Mouse (Mus musculus): ENCODE data around the gene Nr4a1.

The Nr4a1 gene

DNA sequence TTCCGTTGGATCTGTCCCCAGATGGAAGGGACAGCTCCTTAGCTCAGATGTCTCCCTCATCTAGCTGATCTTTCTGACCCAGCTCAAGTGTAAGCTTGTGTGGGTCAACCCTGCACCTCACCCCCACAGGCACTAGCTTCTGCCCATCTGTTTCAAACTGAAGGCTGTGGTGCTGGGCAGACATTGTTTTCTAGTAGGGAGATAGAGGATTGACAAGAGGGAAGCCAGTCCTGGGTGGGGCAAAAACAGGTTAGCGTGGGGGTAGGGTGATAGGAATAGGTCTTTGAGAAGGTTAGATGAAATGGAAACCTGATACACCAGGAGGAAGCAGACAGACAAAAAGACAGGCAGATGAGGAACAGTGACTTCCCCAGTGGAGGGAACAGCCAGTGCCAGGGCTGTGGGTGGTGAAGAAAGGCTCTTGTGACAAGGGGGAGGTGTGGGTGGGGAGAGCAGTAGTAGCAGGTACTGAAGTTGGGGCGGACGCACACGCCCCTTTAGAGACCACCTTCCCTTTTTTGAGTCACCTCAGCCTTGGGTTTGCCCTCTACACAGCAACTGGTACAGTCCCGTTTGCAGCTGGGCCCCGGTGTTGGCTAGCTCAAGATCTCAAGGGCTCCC is 1.9 kb downstream of the Nr4a1 start:
- in situ Hi-C loops (cut with MseI, MboI), result no loop called here

GRCm38 (mm10) chr15:101256463-101257206 is 2.6 kb downstream of the Nr4a1 start:
- in situ Hi-C loops (cut with MseI, MboI), result no loop called here

- in situ Hi-C loops (cut with MseI, MboI), result no loop called here
Measured at GRCm38 (mm10) chr15:101258420-101258819, 4.4 kb downstream of the Nr4a1 start.

DNA sequence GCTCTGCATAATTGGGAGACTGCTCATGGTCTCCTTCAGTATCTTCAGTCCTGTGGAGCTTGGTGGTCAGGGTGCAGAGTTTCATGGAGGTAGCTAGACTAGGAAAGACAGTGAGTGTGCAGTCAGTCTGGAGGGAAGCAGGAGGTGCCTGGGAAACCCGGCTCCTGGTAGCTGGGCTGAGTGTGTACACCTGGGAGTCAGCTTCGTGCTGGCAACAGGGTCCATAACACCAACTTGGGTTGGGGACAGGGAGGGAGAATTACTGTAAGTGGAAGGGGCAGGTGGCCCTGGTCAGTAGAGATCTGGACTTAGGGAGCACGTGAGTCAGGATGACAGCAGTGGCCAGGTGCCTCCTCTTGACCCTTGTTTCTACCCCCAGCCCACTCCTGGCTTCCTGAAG is 5.9 kb downstream of the Nr4a1 start:
- in situ Hi-C loops (cut with MseI, MboI), result no loop called here

GRCm38 (mm10) chr15:101260387-101260786 is 6.3 kb downstream of the Nr4a1 start:
- in situ Hi-C loops (cut with MseI, MboI), result no loop called here

DNA sequence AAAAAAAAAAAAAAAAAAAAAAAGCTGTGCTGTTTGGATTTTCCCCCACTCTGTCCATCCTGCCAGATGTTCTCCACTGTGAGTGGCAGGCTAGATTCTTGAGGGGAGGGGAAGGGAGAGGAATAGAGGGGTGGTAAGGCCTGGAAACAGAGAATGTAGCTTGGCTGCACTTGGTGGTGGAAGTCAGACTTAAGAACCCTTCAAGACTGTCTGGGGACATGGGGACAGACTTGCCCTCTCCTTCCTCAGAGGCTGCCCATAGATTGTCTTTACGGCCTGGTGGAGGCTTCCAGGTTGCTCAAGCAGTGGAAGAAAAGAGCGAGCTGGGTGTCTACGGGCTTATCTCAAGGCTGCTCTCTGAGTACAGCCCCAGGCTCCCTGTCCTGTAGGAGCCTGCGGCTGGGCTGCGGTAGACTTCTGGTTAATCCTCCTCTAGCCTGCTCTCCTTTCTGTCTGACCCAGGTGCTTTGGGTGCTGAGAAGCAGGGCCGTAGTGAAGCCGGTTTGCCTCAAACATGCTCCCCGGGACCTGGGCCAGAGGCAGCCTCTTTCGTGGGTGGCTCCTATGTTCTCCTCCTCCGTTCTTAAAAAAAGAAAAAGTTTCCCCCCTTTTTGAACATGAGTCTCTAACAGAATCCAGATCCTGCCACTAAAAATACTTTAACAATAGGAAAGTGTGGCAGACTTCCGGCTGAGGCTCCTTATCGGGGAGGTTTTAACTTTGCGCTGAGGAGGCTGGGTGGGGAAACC is 7.0 kb downstream of the Nr4a1 start:
- in situ Hi-C loops (cut with MseI, MboI), result no loop called here

- in situ Hi-C loops (cut with MseI, MboI), result no loop called here
Measured at GRCm38 (mm10) chr15:101262502-101262901, 8.4 kb downstream of the Nr4a1 start.

GRCm38 (mm10) chr15:101266132-101266963 is 12.3 kb downstream of the Nr4a1 start:
- in situ Hi-C loops (cut with MseI, MboI), result no loop called here

- in situ Hi-C loops (cut with MseI, MboI), result no loop called here
Measured at GRCm38 (mm10) chr15:101267053-101268032, 13.3 kb downstream of the Nr4a1 start.

DNA sequence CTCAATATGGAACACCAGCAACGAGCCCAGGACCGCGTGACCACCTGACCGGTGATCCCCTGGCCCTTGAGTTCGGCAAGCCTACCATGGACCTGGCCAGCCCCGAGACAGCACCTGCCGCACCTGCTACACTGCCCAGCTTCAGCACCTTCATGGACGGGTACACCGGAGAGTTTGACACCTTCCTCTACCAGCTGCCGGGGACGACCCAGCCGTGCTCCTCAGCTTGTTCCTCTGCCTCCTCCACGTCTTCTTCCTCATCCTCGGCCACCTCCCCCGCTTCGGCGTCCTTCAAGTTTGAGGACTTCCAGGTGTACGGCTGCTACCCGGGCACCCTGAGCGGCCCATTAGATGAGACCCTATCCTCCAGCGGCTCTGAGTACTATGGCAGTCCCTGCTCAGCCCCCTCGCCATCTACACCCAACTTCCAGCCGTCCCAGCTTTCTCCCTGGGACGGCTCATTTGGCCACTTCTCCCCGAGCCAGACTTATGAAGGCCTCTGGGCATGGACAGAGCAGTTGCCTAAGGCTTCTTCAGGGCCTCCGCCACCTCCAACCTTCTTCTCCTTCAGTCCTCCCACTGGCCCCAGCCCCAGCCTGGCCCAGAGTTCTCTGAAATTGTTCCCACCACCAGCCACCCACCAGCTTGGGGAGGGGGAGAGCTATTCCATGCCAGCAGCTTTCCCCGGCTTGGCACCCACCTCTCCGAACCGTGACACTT is 16.2 kb downstream of the Nr4a1 start:
- in situ Hi-C loops (cut with MseI, MboI), result no loop called here

- in situ Hi-C loops (cut with MseI, MboI), result no loop called here
Measured at GRCm38 (mm10) chr15:101271107-101271506, 17.0 kb downstream of the Nr4a1 start.

DNA sequence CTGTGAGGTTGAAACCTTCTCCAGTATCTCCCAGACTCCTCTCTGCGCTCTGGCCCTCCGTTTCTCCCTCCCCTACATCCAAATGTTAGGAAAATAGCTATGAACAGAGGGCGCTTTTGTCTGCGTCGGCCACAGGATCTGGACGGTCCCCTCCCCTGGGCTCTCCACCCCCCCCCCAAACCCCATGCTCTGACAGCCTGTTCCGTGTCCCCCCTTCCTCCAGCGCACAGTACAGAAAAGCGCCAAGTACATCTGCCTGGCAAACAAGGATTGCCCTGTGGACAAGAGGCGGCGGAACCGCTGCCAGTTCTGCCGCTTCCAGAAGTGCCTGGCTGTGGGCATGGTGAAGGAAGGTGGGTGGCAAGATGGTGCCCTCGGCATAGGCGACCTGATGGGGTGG is 17.4 kb downstream of the Nr4a1 start:
- in situ Hi-C loops (cut with MseI, MboI), result no loop called here

- in situ Hi-C loops (cut with MseI, MboI), result no loop called here
Measured at GRCm38 (mm10) chr15:101274380-101274779, 20.3 kb downstream of the Nr4a1 start.

DNA sequence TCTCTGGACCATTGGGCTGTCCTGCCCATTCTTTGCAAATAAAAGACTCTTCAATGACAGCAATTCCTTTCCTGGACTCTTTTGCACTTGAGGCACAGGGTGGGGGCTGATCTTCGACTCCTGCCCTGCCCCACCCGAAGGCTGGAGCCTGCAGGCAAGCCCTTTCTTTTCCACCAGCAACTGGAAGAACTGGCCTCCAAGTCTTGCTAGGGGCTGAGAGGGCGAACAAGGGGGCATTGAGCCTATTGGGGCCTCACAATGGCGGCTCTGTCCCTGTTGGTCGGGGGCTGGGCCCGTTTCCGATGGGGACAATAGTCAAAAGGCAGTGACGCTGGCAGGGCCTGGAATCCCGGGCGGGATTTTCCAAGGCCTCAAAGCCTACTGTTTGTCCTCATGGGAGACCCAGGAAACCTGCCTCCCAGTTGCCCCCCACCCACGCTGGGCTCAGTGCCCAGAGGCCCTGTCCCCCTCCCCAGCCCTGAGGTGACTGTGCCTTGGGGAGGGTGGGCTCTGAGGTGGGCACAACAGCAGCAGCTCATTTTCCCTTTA is 23.4 kb downstream of the Nr4a1 start:
- in situ Hi-C loops (cut with MseI, MboI), result loop anchor here in 1 of 2 experiments (5.0 kb wide), 1 partner anchor 35 kb away; no protein-coding TSS in a partner anchor

DNA sequence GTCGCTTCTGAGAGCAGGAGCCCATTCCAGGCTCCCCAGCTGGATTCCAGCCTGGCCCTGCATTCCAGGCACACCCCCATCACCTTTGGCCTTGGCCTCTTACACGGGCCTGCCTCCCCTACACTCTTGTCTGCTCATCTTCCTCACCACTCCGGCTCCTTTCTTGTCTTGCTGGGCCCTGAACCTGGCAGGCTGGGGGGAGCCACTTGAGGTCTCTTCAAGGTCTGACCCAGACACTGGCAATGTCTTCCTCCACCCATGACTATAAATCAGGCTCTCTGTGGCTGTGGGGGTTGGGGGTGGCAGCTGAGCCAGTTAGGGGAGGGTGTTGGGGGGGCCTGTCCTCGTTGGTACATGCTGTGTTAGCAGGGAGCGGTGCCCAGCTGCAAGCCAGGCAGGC is 24.5 kb downstream of the Nr4a1 start:
- in situ Hi-C loops (cut with MseI, MboI), result loop anchor here in 1 of 2 experiments (5.0 kb wide), 1 partner anchor 36 kb away; no protein-coding TSS in a partner anchor

DNA sequence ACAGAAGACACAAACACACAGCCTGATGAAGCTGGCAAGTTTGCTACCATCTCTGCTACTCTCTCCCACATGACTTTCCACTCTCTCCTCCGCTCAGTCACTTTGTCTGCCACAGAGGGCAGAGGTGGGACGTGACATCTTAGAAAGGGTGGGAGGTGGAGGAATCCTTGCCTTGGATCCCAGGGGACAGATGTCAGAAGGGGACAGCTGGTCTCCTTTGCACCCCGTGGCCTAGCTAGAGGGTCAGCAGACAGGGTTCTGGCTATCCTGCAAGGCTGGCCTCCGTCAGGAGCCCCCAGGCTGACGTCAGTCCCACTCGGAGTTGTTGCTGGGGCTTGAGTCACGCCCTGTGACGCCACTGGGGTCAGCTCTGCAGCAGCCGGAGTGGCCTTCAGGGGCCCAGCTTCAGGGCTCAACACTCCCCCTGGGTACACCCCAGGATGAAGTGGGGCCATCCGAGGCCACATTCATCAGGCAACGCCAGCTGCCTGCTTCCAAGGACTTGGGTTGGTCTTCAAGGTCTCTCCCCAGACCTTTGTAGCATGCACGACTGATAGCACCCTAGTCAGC is 25.4 kb downstream of the Nr4a1 start:
- in situ Hi-C loops (cut with MseI, MboI), result loop anchor here in 1 of 2 experiments (5.0 kb wide), 1 partner anchor 37 kb away; no protein-coding TSS in a partner anchor

- in situ Hi-C loops (cut with MseI, MboI), result loop anchor here in 1 of 2 experiments (5.0 kb wide), 1 partner anchor 40 kb away; no protein-coding TSS in a partner anchor
Measured at GRCm38 (mm10) chr15:101282471-101282870, 28.4 kb downstream of the Nr4a1 start.

DNA sequence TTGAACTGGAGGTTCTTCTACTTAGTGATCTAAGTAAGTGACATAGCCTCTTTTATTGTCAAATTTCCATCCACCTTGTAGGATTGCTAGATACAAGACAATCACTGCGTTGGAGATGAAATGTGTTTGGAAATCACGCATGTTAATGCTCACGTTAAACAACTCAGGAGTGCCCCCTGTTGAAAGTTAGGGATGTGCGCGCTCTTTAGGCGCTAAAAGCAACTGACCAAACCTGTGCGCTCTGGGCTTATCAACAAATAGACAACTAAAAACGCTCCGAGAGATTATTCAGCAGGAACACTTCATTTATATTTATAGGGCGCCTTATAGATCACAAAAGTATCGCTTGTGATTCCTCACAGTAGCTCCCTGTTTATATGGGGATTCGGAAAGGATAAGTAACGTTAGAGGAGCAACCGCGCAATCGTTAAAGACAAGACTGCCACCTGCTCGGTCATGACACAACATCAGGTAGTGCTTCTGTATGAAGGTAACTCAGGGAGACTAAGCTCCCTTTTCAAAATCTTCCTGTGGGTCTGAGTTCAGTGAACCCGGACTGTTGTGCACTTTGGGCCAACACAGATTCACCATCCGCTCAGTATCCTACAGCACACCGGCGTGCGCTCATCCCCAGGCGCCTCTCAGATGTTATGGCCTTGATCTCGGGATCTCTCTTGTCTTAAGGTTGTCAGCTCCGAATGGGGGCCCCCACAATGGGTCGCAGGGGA is 29.3 kb downstream of the Nr4a1 start:
- in situ Hi-C loops (cut with MseI, MboI), result loop anchor here in 1 of 2 experiments (5.0 kb wide), 1 partner anchor 41 kb away; no protein-coding TSS in a partner anchor
